Mouse (Mus musculus): ENCODE measurements around the gene Fnip2.
"Not testable (repeated sequence)": the region's sequence is repeated elsewhere in the genome, so short reads cannot be mapped to it uniquely, and the experiment has no call there.

The Fnip2 gene

DNA sequence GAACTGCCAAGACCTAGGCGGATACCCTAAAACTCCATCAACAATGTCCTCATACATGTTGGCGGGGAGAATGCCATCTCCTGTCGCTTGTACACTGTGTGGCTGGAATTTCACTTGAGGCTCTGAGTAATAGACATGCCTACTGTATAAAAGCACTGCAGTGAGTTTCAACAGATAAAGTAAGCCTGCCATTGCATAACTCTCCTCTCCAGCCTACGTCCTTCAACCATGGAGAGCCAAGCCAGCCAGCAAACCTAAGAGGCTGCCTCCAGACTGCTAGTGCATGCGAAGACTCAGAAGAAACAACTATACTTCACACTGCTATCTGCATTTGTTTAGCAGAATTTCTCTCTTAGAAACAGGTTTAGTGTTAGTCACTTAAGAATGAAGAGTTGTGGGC, 95.2 kb downstream of the Fnip2 start:
- no peak for DNase-seq

DNA sequence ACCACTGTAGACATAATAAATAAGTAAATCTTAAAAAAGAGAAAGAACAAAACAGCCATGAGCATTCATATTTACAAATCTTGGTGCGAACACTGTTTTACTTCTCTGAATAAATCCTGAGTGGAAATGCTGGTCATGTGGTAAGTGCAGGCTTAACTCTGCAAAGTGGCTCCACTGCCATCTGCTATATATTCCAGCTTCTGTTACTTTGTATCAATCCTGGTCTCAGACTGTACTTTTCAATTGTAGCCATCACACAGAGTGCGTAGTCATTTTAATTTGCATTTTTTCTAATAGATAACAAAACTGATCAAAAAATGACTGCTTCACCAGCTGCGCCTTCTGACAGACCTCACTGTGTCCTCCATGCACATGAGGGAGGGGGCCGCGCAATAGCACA, 98.2 kb downstream of the Fnip2 start:
- no peak for DNase-seq

- DNase-seq: no peak
These were observed 108.8 kb downstream of the Fnip2 start for GRCm38 (mm10) chr3:79458651-79459275.

DNA sequence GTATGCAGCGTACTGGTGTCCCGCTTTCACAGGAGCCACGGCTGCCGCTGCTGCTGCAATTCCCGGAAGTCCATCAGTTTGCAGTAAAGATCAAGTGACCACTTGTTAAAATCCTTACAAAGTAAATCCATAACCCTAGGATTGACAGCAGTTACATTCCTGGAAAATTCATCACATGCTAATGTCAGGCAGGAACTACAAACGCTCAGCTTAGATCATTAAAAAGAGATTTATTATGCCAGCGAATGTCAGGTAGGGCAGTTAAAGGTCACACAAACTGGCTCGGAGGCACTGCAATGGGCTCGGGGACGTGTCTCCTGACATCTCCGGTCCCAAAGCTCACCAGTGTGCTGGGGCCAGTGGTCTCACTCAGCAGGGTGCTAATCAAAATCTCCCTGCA, 111.8 kb downstream of the Fnip2 start:
- no peak for DNase-seq

DNA sequence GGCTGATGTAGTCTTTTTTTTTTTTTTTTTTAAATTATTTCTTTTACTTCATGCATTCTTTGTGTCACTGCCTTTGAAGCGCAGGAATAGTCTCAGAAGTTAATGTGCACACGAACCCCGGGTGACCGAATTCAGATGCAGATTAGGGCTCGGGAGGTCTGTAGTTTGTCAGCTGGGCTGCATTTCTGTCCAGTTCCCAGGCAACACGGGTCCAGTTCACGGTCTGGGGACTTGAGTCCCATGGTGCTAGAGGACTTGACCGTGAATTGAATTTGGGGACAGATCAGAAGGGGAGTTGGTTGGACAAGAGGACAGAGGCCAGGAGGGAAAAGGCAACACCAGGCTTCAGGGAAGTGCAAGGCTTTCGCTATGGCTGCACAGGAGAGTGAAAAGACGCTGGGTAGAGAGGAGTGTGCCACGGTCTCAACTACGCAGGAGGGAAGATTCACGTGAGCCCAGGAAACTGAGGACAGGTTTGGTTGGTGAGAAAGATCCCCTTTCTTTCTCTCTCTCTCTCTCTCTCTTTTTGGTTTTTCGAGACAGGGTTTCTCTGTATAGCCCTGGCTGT, 114.8 kb downstream of the Fnip2 start:
- no peak for DNase-seq

- DNase-seq: no peak
These were observed 118.2 kb downstream of the Fnip2 start for GRCm38 (mm10) chr3:79449361-79449760.

DNA sequence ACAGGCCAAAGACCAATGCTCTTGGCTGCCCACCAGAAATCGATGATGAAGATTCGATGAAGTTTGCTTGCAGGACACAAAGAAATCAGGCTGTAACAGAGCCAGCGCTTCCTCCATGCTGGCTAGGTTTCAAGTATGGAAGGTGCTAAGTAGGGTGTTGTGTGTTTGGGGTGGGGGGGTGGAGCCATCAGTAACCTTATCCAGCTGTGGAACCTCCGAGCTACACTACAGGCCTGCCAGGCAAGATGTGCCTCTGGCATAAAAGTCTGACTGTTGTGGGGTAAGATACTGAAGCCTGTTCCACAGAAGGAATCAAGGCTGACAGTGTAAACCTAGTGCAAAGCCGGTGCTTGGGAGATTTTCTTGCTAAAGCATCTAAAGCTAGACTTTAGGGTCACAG, 119.2 kb downstream of the Fnip2 start:
- no peak for DNase-seq

DNA sequence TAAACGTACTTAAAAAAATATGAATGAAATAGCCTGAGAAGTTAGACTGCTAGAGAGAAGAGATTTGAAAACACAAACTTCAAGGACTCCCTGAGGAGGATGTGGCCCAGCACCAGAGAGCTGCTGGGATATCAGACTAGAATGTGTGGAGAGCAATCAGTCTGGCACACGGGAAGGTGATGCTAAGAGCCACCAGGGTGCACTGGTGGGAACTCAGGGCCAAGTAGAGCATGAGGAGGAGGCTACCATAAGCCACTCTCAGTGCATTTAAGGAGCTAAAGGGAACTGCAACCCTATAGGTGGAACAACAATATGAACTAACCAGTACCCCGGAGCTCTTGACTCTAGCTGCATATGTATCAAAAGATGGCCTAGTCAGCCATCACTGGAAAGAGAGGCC, 120.9 kb downstream of the Fnip2 start:
- DNase-seq: not testable (repeated sequence)

DNA sequence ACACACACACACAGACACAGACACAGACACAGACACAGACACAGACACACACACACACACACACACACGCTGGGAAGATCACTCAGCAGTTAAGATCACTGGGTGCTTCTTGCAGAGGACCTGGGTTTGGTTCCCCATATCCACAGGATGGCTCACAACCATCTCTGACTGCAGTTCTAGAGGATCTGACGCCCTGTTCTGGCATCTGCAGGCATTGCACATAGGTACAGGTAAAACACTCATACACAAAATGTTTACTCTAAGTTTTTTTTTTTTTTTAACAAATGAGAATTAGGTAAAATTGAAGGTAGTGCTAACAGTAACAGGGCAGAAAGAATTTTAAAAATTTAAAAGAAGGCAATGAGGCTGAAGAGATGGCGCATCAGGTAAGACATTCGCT, 121.5 kb downstream of the Fnip2 start:
- DNase-seq: no peak

DNA sequence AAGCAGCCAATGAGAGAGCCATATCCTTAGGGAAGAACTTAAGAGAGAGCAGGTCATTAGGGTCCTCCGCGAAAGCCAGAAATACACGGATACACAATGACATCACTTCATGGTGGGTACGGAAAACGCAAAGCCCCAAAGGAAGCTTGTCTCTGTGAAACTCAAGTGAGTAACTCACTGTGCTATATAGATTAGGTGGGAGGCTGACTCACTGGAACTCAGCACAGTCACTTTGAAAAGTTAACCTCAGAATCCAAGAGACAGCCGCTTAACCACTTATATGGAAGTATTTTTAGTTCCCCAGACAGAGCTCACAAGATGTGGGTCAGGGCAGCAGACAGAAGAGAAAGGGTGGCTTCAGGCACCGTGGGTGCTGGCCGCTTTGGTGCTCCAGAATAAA, 122.6 kb downstream of the Fnip2 start:
- DNase-seq: no peak

DNA sequence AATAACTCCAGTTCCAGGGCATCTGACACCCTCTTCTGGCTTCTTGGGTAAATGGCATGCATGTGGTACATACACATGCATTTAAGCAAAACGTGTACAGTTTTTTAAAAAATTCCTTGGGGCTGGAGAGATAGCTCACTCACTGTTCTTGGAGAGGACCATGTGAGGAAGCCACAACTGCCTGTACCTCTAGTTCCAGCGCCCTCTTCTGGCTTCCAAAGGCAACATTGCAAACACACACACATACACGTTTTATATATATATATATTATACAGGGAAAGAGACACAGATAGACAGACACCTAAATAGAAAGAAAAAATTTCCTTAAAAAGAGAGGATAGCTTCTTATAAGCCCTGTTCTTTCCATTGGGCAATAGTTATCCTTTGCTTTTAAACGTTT, 123.7 kb downstream of the Fnip2 start:
- no peak for DNase-seq

- no peak for DNase-seq
These were observed 126.6 kb downstream of the Fnip2 start for GRCm38 (mm10) chr3:79440976-79441491.

DNA sequence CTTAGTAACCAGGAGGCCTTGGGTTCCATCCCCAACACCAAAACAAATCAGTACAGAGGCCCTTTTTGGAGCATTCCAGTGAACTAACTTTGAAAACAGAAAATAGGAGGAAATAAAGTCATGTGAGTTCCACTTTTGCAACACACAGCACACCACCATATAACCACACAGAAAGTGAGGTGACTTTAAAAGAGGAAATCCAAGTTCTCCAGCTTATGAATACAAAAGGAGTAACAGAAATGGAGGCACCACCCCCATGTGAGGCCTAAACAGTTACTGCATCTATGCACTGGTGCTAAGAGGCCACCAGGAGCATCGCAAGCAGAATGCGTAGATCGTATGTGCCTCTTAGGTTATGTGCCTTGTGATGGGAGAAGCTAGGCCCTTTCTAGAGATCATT, 129.3 kb downstream of the Fnip2 start:
- no peak for DNase-seq

DNA sequence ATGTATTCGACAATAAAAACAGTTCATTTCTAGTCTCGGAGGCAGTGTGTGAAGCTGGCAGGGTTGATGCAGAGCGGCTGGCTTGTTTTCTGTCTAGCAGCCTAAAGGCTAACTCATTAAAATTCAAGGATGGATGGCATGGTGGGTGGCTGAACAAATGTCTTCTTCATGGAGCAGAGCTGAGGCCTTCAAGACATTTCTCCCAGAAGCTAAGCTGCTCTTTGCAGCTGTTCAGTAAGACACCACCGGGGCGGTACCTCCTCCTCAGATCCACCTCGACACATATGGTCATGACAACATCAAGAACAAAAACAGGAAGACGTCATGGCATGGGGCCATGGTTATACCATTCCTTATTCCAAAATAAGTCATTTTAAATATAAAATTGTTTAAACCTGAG, 131.4 kb downstream of the Fnip2 start:
- DNase-seq: no peak

- no peak for DNase-seq
These were observed 132.6 kb downstream of the Fnip2 start for GRCm38 (mm10) chr3:79434985-79435384.

- no peak for DNase-seq
These were observed 133.2 kb downstream of the Fnip2 start for GRCm38 (mm10) chr3:79434436-79434835.

- no peak for DNase-seq
These were observed 134.0 kb downstream of the Fnip2 start for GRCm38 (mm10) chr3:79433593-79433992.

DNA sequence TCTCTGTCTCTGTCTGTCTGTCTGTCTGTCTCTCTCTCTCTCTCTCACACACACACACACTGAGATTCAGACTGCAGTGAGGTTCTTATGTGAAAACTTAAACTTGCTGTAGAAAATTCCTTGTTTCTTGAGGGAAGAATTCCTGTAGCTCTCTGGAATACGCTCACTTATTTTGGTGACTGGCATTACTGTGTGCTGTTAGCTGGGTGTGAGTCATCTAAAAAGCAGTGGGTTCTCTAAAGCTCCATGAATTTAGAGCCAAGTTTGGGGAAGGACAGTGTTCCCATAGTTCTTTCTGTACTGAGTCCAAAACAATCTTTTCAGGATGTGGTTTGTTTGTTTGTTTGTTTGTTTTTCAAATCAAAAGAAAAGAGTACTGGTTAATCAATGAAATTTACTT, 142.2 kb downstream of the Fnip2 start:
- no peak for DNase-seq

DNA sequence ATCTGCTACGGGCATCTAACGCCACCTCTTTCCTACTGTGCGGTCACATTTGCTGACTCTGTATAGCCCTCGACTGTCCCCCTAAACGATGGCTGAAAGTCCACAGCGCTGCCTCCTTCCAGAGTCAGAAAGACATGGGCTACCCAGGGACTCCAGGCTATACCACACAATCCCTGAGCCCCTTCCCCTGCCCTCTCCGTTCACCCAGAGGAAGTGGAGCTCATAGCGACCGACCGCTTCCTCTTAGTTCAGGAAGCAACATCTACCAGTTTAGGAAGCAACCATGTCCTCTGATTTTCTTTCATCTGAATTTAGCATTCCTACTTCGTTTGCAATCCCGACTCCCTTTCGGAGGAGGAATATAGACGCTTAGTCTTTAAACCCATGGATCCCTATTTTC, 148.7 kb downstream of the Fnip2 start:
- no peak for DNase-seq

DNA sequence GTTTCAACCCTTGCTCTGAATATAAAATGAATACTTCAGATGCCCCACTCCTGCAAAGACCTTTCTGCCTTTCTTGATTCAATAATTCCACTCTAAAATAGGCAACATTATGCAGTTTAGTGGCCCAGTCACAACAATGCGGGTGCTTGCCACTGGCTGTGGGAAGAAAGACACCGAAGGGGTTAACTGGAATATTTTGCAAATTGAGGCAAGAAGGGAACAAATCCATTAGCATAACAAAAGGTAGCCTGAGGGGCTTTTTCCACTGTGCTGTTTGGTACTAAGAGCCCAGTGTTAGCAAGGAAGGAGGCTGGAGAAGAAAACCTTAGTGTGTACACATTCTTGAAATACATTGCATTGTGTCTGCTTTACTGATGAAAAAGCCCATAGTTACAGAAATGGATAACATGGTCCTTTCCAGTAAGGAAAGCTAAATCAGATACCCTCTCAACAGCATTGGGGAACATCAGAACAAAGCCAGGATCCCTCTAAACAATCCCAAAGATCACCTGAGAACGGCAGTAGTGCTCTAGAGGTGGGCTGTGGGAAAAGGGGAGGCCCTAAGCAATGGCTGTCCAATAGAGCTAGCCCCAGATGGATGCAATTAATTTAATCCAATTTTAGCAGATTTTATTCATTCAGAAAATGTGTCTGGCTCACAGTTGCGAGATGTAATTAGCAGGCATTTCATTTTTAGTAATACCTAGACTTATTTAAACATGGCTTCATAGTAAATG, 150.5 kb downstream of the Fnip2 start:
- no peak for DNase-seq

DNA sequence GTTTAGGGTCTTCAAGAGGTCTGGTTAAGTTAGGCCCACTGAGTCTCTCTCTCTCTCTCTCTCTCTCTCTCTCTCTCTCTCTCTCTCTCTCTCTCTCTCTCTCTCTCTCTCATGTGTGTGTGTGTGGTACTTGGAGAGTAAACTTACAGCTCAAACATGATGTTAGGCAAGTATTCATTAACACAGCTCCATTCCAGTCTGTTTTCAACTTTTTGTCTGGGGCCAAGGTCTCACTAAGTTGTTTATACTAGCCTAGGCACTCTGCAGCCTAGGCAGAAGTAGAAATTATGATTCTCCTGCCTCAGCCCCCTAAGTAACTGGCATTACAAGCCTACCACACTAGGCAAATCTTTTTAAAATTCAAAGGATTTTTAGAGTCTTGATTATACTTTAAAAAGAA, 151.7 kb downstream of the Fnip2 start:
- no peak for DNase-seq

- no peak for DNase-seq
These were observed 152.5 kb downstream of the Fnip2 start for GRCm38 (mm10) chr3:79415081-79415480.

GRCm38 (mm10) chr3:79413492-79413891, 154.1 kb downstream of the Fnip2 start:
- no peak for DNase-seq

DNA sequence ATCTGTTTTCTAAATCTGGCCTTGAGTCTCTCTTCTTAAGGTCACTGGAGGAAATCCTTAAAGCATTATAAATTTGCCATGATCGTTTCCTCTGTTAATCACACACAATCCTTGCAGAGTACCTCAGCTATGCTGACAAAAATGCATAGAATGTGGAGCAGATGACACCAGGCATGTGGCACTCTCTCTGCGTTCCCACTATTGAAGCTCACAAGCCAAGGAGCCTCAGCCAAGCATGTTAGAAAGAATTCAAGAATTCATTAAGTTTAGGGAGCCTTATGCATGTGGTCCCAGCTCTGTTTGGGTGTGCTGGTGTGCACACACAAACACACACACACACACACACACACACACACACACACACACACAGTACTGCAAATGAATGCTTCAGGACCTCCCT, 155.9 kb downstream of the Fnip2 start:
- no peak for DNase-seq

GRCm38 (mm10) chr3:79410629-79410995, 157.0 kb downstream of the Fnip2 start:
- no peak for DNase-seq
